Mouse (Mus musculus): ENCODE measurements around the gene Vmn1r203. TPM values are rescaled to one million over a fixed set of nuclear protein-coding genes. Genes with fewer than 3 reads are reported as not detected.
"Not testable (repeated sequence)": the region's sequence is repeated elsewhere in the genome, so short reads cannot be mapped to it uniquely, and the experiment has no call there.

Vmn1r203 gene
- polyA plus RNA-seq (2011; ENCODE audit: insufficient read depth, insufficient read length, low read depth, missing spikeins): not detected in 2 replicates

DNA sequence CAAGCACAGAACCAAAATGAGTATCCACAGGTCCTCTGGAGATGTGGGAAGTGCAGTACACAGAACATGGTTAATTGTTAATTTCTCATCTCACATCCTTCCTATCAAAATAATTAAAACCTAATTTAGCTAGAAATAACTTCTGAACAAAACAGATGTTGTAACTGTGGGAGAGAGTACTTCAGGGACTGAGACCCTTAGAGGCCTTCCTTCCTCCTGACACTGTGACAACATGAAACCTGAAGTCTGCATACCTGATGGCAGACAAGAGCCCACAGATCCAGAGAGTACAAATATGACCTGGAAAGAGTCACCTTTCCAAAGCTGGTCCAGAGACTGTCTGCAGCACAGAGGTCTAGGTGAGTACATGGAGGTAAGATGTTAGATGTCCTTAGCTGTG lies at the start of gene Vmn1r203:
Gene Vmn1r203, plus strand, starts transcription at position 301 of the 400 bp plus-strand sequence.
- Histone ChIP-seq H3K36me3 (ENCODE audit: control insufficient read depth, insufficient read depth, low read length, poor library complexity, severe bottlenecking) (no peaks in the 10 kb centered on the region), H3K4me1 (ENCODE audit: control insufficient read depth, insufficient read depth, low read length) (no peaks in the 10 kb centered on the region), H3K9ac (ENCODE audit: low read depth, poor library complexity, severe bottlenecking) (no peak within 1 kb of the TSS), H3K27ac (ENCODE audit: insufficient read depth, low read length) (no peak within 1 kb of the TSS), H3K27me3 (ENCODE audit: control insufficient read depth, insufficient read depth, low read length, poor library complexity, severe bottlenecking) (no peaks in the 10 kb centered on the region), H3K9me3 (replicated peaks; ENCODE audit: control insufficient read depth, insufficient read depth, low read length, poor library complexity, severe bottlenecking) (0 out of 2 replicates have a peak, but pooled peaks cover 3% of the 10 kb centered on the region), H3K4me3 (ENCODE audit: low read depth, low read length) (no peak within 1 kb of the TSS)
- no peak for TF ChIP-seq CTCF (IDR thresholded peaks at IDR 0.05; ENCODE audit: low read depth, low read length)
- TF ChIP-seq POLR2A (IDR thresholded peaks at IDR 0.05; ENCODE audit: insufficient read depth, low read length): no peak
- no peak for TF ChIP-seq EP300 (IDR thresholded peaks at IDR 0.05; ENCODE audit: insufficient read depth, low read depth, low read length)

DNA sequence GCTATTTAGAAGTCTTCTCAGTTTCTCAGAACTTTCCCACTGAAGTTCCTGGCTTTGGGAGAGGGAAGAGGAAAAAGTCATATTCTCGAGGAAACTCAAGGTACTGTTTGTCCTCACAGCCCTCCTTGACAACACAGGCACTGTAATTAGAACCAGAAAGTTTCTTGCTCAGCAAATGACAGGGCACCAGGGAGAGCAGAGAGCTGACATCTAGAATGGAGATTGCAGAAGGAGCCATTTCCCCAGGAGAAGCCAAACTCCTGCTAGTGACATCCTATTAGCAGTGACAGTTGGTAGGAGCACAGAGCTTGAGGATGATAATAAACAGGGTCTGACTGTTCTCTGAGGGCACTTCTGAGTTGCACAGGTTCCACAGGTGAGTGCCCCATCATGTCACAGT lies 46.3 kb upstream of the Vmn1r203 start, which contains the start of gene Vmn1r201:
Gene Vmn1r201, plus strand, starts transcription at position 301 of the 400 bp plus-strand sequence.
- Histone ChIP-seq H3K27ac (ENCODE audit: insufficient read depth, low read length) (no peak within 1 kb of the TSS), H3K4me1 (ENCODE audit: control insufficient read depth, insufficient read depth, low read length) (no peaks in the 10 kb centered on the region), H3K9me3 (replicated peaks; ENCODE audit: control insufficient read depth, insufficient read depth, low read length, poor library complexity, severe bottlenecking) (no peaks in the 10 kb centered on the region), H3K36me3 (ENCODE audit: control insufficient read depth, insufficient read depth, low read length, poor library complexity, severe bottlenecking) (no peaks in the 10 kb centered on the region), H3K4me3 (ENCODE audit: low read depth, low read length) (no peak within 1 kb of the TSS), H3K9ac (ENCODE audit: low read depth, poor library complexity, severe bottlenecking) (no peak within 1 kb of the TSS), H3K27me3 (ENCODE audit: control insufficient read depth, insufficient read depth, low read length, poor library complexity, severe bottlenecking) (no peaks in the 10 kb centered on the region)
- no peak for TF ChIP-seq CTCF (IDR thresholded peaks at IDR 0.05; ENCODE audit: low read depth, low read length)
- TF ChIP-seq EP300 (IDR thresholded peaks at IDR 0.05; ENCODE audit: insufficient read depth, low read depth, low read length): no peak
- TF ChIP-seq POLR2A (IDR thresholded peaks at IDR 0.05; ENCODE audit: insufficient read depth, low read length): no peak

DNA sequence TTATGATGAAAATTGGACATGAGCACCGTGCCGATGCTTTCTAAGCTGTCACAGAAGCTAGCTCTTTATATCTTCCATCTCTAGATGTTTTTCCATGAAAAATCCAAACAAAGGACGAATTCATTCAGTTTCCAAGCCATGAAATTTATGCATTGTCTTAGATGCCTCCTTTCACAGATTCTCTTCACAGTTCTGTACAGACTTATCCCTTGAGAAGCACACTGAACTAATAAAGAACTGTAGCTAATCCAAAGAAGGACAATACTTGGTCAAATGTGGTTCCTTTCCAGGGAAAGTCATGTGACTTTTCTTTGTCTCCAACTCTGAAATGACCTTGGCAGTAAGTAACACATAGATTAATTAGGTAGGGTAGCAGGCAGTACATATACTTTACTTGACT lies 15.5 kb upstream of the Vmn1r203 start:
- Histone ChIP-seq H3K27me3 (ENCODE audit: control insufficient read depth, insufficient read depth, low read length, poor library complexity, severe bottlenecking) (no peaks in the 10 kb centered on the region), H3K36me3 (ENCODE audit: control insufficient read depth, insufficient read depth, low read length, poor library complexity, severe bottlenecking) (no peaks in the 10 kb centered on the region), H3K27ac (ENCODE audit: insufficient read depth, low read length) (no peak overlapping the region), H3K4me3 (ENCODE audit: low read depth, low read length) (no peak overlapping the region), H3K9ac (ENCODE audit: low read depth, poor library complexity, severe bottlenecking) (no peak overlapping the region), H3K9me3 (replicated peaks; ENCODE audit: control insufficient read depth, insufficient read depth, low read length, poor library complexity, severe bottlenecking) (no peaks in the 10 kb centered on the region), H3K4me1 (ENCODE audit: control insufficient read depth, insufficient read depth, low read length) (no peaks in the 10 kb centered on the region)
- TF ChIP-seq POLR2A (IDR thresholded peaks at IDR 0.05; ENCODE audit: insufficient read depth, low read length) (no peak), EP300 (IDR thresholded peaks at IDR 0.05; ENCODE audit: insufficient read depth, low read depth, low read length) (no peak), CTCF (IDR thresholded peaks at IDR 0.05; ENCODE audit: low read depth, low read length) (no peak)

DNA sequence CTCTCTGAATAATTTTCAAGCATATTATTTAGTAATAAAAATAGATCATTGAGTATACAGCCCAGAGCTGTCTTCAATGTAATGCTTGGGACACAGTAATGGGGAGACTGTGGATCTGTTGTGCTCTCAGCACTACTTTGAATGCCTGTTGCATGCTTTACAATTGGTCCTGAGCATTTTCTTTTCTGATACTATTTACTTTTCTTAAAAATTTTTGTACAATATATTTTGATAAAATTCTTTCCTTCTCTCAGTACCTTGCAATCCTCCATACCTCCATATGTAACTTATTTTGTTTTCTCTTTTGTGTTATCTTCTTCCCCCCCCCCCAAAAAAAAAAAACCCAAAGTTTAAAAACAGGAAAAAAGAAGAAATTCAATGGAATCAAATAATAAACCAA lies 12.6 kb upstream of the Vmn1r203 start, which contains the start of gene Vmn1r202:
Gene Vmn1r202, minus strand, starts transcription at position 101 of the 400 bp plus-strand sequence.
- Histone ChIP-seq H3K27ac (ENCODE audit: insufficient read depth, low read length) (no peak within 1 kb of the TSS), H3K4me3 (ENCODE audit: low read depth, low read length) (no peak within 1 kb of the TSS), H3K9me3 (replicated peaks; ENCODE audit: control insufficient read depth, insufficient read depth, low read length, poor library complexity, severe bottlenecking) (no peaks in the 10 kb centered on the region), H3K36me3 (ENCODE audit: control insufficient read depth, insufficient read depth, low read length, poor library complexity, severe bottlenecking) (no peaks in the 10 kb centered on the region), H3K9ac (ENCODE audit: low read depth, poor library complexity, severe bottlenecking) (no peak within 1 kb of the TSS), H3K4me1 (ENCODE audit: control insufficient read depth, insufficient read depth, low read length) (no peaks in the 10 kb centered on the region), H3K27me3 (ENCODE audit: control insufficient read depth, insufficient read depth, low read length, poor library complexity, severe bottlenecking) (no peaks in the 10 kb centered on the region)
- TF ChIP-seq EP300 (IDR thresholded peaks at IDR 0.05; ENCODE audit: insufficient read depth, low read depth, low read length) (no peak), CTCF (IDR thresholded peaks at IDR 0.05; ENCODE audit: low read depth, low read length) (no peak), POLR2A (IDR thresholded peaks at IDR 0.05; ENCODE audit: insufficient read depth, low read length) (no peak)

DNA sequence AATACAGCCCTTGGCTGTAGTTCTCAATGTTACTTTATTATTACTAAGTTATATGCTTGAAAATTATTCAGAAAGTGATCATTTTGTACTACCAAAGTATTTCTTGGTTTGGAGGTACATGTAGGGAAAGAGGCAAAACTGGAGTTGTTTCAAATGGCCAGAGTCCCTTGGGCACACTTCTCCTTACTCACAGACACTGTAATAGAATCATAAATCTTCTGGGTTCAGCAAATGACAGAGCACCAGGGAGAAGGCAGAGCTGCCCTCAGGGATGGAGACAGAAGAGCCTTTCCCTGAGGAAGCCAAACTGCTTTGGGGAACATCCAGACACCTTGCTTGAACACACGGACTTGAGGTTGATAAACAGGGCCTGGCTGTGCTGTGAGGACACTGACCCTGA lies 35.0 kb downstream of the Vmn1r203 start, which contains the start of gene Vmn1r204:
Gene Vmn1r204, plus strand, starts transcription at position 301 of the 400 bp plus-strand sequence.
- H3K27me3 ChIP-seq (ENCODE audit: control insufficient read depth, insufficient read depth, low read length, poor library complexity, severe bottlenecking): not testable (repeated sequence)

DNA sequence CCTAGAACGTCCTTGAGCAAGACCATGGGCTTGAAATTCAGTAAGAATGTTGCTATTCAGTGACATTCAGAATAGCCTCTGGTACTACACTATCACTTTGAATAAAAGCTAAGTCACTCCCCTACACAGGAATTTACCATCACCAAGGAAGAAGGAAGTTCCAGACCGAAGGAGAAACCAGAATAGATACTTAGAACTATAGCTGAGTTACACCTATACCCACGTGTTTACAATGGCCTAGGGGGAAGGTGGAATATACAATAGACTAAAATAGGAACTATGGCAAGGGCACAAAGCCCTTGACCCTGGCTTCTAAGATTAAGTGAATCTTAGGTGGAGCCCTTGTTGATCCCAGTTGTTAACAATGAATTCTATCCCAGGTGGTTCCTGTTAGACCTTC lies 57.0 kb downstream of the Vmn1r203 start:
- not testable (repeated sequence) for H3K9ac ChIP-seq (ENCODE audit: low read depth, poor library complexity, severe bottlenecking); H3K9me3 ChIP-seq (replicated peaks; ENCODE audit: control insufficient read depth, insufficient read depth, low read length, poor library complexity, severe bottlenecking); H3K4me3 ChIP-seq (ENCODE audit: low read depth, low read length); H3K4me1 ChIP-seq (ENCODE audit: control insufficient read depth, insufficient read depth, low read length); H3K36me3 ChIP-seq (ENCODE audit: control insufficient read depth, insufficient read depth, low read length, poor library complexity, severe bottlenecking); H3K27ac ChIP-seq (ENCODE audit: insufficient read depth, low read length); H3K27me3 ChIP-seq (ENCODE audit: control insufficient read depth, insufficient read depth, low read length, poor library complexity, severe bottlenecking)

More for the DNA sequence above, 35.0 kb downstream of the Vmn1r203 start, which contains the start of gene Vmn1r204:
- H3K9ac ChIP-seq (ENCODE audit: low read depth, poor library complexity, severe bottlenecking); H3K27ac ChIP-seq (ENCODE audit: insufficient read depth, low read length); H3K4me3 ChIP-seq (ENCODE audit: low read depth, low read length); H3K36me3 ChIP-seq (ENCODE audit: control insufficient read depth, insufficient read depth, low read length, poor library complexity, severe bottlenecking); H3K9me3 ChIP-seq (replicated peaks; ENCODE audit: control insufficient read depth, insufficient read depth, low read length, poor library complexity, severe bottlenecking); H3K4me1 ChIP-seq (ENCODE audit: control insufficient read depth, insufficient read depth, low read length): not testable (repeated sequence)

Other genes starting within 250 kb of the Vmn1r203 start
- gene Vmn1r195, start 247.6 kb upstream of the Vmn1r203 start, polyA plus RNA-seq (2011; ENCODE audit: insufficient read depth, insufficient read length, low read depth, missing spikeins): not detected in 2 replicates
- gene Vmn1r196, start 228.2 kb upstream of the Vmn1r203 start, polyA plus RNA-seq (2011; ENCODE audit: insufficient read depth, insufficient read length, low read depth, missing spikeins): not detected in 2 replicates
- gene Vmn1r197, start 193.5 kb upstream of the Vmn1r203 start, polyA plus RNA-seq (2011; ENCODE audit: insufficient read depth, insufficient read length, low read depth, missing spikeins): 0.12 TPM in 1 of 2 replicates, not detected in the other
- gene Vmn1r198, start 167.8 kb upstream of the Vmn1r203 start, polyA plus RNA-seq (2011; ENCODE audit: insufficient read depth, insufficient read length, low read depth, missing spikeins): not detected in 2 replicates
- gene Vmn1r199, start 138.3 kb upstream of the Vmn1r203 start, polyA plus RNA-seq (2011; ENCODE audit: insufficient read depth, insufficient read length, low read depth, missing spikeins): not detected in 2 replicates
- gene Vmn1r200, start 127.7 kb upstream of the Vmn1r203 start, polyA plus RNA-seq (2011; ENCODE audit: insufficient read depth, insufficient read length, low read depth, missing spikeins): not detected in 2 replicates
- 0.12 TPM in 1 of 2 replicates, not detected in the other for gene Vmn1r201, start 46.2 kb upstream of the Vmn1r203 start, polyA plus RNA-seq (2011; ENCODE audit: insufficient read depth, insufficient read length, low read depth, missing spikeins)
- gene Vmn1r202, start 12.7 kb upstream of the Vmn1r203 start, polyA plus RNA-seq (2011; ENCODE audit: insufficient read depth, insufficient read length, low read depth, missing spikeins): 0.17 TPM in 1 of 2 replicates, not detected in the other
- not detected in 2 replicates for gene Vmn1r204, start 35.1 kb downstream of the Vmn1r203 start, polyA plus RNA-seq (2011; ENCODE audit: insufficient read depth, insufficient read length, low read depth, missing spikeins)
- gene Vmn1r205, start 74.9 kb downstream of the Vmn1r203 start, polyA plus RNA-seq (2011; ENCODE audit: insufficient read depth, insufficient read length, low read depth, missing spikeins): not detected in 2 replicates
- not detected in 2 replicates for gene Vmn1r206, start 106.1 kb downstream of the Vmn1r203 start, polyA plus RNA-seq (2011; ENCODE audit: insufficient read depth, insufficient read length, low read depth, missing spikeins)
- gene Vmn1r207-ps, start 211.5 kb downstream of the Vmn1r203 start, polyA plus RNA-seq (2011; ENCODE audit: insufficient read depth, insufficient read length, low read depth, missing spikeins): not detected in 2 replicates

Measured in ES-Bruce4 (cell line).